Mouse (Mus musculus): Measurements from ENCODE around the gene Frmd4a.

DNA sequence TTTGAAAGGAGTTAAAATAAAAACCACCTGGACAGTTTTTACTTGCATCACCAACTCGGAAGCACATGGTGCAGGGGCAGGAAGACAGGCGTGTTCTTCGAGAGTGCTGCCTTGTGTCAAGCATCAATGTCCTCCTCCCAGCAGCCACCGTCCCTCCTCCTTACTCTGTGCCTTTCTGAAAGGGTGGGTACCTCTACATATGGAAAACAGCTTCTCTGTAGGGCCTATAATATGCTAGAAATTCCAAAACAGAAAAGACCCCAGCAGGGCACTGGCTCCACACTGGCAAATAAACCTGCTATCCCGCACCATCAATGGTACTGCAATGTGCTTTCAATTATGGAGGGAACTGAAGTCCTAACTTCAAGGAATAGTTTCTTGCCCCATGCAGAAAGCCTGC is 331.0 kb downstream of the Frmd4a start:
- TF ChIP-seq CTCF (IDR thresholded peaks at IDR 0.05; ENCODE audit: low read depth) = no peak
- no peak for TF ChIP-seq EP300 (IDR thresholded peaks at IDR 0.05; ENCODE audit: low read depth)

Measured in heart, postnatal 0 days (tissue).